In genomic region chr13:105411535-105412326, GRCm38 (mm10) we compare ENCODE assay signal across 14 mouse cellular contexts. TPM values are rescaled to one million over a fixed set of nuclear protein-coding genes. Genes with fewer than 3 reads are reported as not detected.
A peak's percentile ranks its signal among the peaks of the same experiment; 100 is the strongest.
DNase-seq lines count a peak whose midpoint lies in the region; ATAC-seq lines count a peak whose summit lies in the region.
"Had no signal": no experiment of that assay in that cellular context is flagged by ENCODE, and none has a peak within 500 bp of the region (broad histone marks: within the 10 kb centered on the region; RNA-seq: fewer than 3 reads in every experiment).

No protein-coding gene starts in this region.

- WGBS in hindbrain, embryonic 16.5 days: 68% methylated on average over 10 of the region's 10 CpGs

- H3K27ac ChIP-seq in hindbrain, embryonic 16.5 days (ENCODE audit: low read depth, low read length): no peak overlapping the region
- H3K27ac ChIP-seq: limb, embryonic 10.5 days; neural tube, embryonic 12.5 days; stomach, embryonic 15.5 days had no signal

- no peak overlapping the region for H3K4me2 ChIP-seq in hindbrain, embryonic 16.5 days (ENCODE audit: low read length)
- H3K4me2 ChIP-seq: neural tube, embryonic 12.5 days; stomach, embryonic 15.5 days had no signal

- H3K27me3 ChIP-seq in hindbrain, embryonic 16.5 days (replicated peaks; ENCODE audit: control insufficient read depth, insufficient read depth, low read length): no peaks in the 10 kb centered on the region
- H3K27me3 ChIP-seq: neural tube, embryonic 12.5 days; stomach, embryonic 15.5 days had no signal

- DNase-seq in cerebellum, postnatal 10 days: peak; percentile 53 to 71
- DNase-seq in cerebellum, adult 8-10 months: no peak
- peak; percentile 1 for DNase-seq in NIH3T3 (ENCODE audit: low read depth)
- peak; percentile 36 to 84 for DNase-seq in left cerebral cortex, postnatal 10 days (ENCODE audit: extremely low spot score in 1 of 2, low spot score in 2 of 2)
- no peak for DNase-seq in testis, postnatal 10 days (ENCODE audit: low spot score)
- DNase-seq in embryo, embryonic 11 days: no peak

- peak; percentile 96 for ATAC-seq in hindbrain, embryonic 16.5 days
- no peak for ATAC-seq in erythroid progenitor cell, adult 5-6 weeks (replicated peaks; ENCODE audit: low FRiP score, poor library complexity, severe bottlenecking)
- ATAC-seq: lung, postnatal 0 days had no signal

- intact Hi-C loops in left cerebral cortex, postnatal 10 days (cut with DNase I): no loop called here

- no peaks in the 10 kb centered on the region for H3K36me3 ChIP-seq in hindbrain, embryonic 16.5 days (ENCODE audit: control insufficient read depth, insufficient read depth, low read length)
- H3K36me3 ChIP-seq: limb, embryonic 10.5 days; neural tube, embryonic 12.5 days; stomach, embryonic 15.5 days had no signal

- no peak overlapping the region for H3K4me3 ChIP-seq in hindbrain, embryonic 16.5 days (ENCODE audit: low read length)
- H3K4me3 ChIP-seq: limb, embryonic 10.5 days; neural tube, embryonic 12.5 days; stomach, embryonic 15.5 days had no signal

- no peak overlapping the region for H3K9ac ChIP-seq in hindbrain, embryonic 16.5 days (ENCODE audit: low read depth, low read length)
- H3K9ac ChIP-seq: neural tube, embryonic 12.5 days; stomach, embryonic 15.5 days had no signal

- no peaks in the 10 kb centered on the region for H3K9me3 ChIP-seq in hindbrain, embryonic 16.5 days (ENCODE audit: control insufficient read depth, low read length)
- H3K9me3 ChIP-seq: limb, embryonic 10.5 days; neural tube, embryonic 12.5 days; stomach, embryonic 15.5 days had no signal

- no peaks in the 10 kb centered on the region; the same call in 1 of the 2 replicates for H3K4me1 ChIP-seq in hindbrain, embryonic 16.5 days (ENCODE audit: control insufficient read depth, insufficient read depth, low read depth, low read length)
- H3K4me1 ChIP-seq: limb, embryonic 10.5 days; neural tube, embryonic 12.5 days; stomach, embryonic 15.5 days had no signal

RNA-seq across cellular contexts. Expression of gene Htr1a, which starts 31.7 kb away (rescaled TPM):
- polyA plus RNA-seq in hindbrain, embryonic 16.5 days (2015; fragmentation: Nextera tagmentation; extraction: Ambion mirVana): 6.0 and 6.1 TPM in 2 replicates
- total RNA-seq in left cerebral cortex, postnatal 10 days (2021): 10 to 100 TPM; 11.9 to 14.0 TPM
- not detected in 2 replicates for total RNA-seq in erythroid progenitor cell, adult 5-6 weeks (2015; ENCODE audit: low replicate concordance)
- total RNA-seq in erythroid progenitor cell, adult 5-6 weeks (2017; ENCODE audit: low replicate concordance): not detected in 2 replicates
- total RNA-seq: gastrocnemius, adult 18-20 months; heart, postnatal 25 days had no signal
- polyA plus RNA-seq: limb, embryonic 10.5 days; lung, postnatal 0 days had no signal

Comparison
In these comparisons a context has a peak if more than half of its experiments do, and no peak if none do; other contexts are left out.
1. DNase-seq: peak in cerebellum, postnatal 10 days (2 of 2), NIH3T3 (single experiment) and left cerebral cortex, postnatal 10 days (2 of 2); none in cerebellum, adult 8-10 months (single experiment), testis, postnatal 10 days (single experiment) and embryo, embryonic 11 days (single experiment).
2. RNA of gene Htr1a, which starts 31.7 kb away (total RNA-seq): 11.9 to 14.0 TPM in left cerebral cortex, postnatal 10 days; not detected in erythroid progenitor cell, adult 5-6 weeks; every median in the first group is over 10 times any median in the second.